Mouse (Mus musculus) limb, embryonic 10.5 days (tissue): Measurements from ENCODE around the gene Hcrtr1. TPM values are rescaled to one million over a fixed set of nuclear protein-coding genes. Genes with fewer than 3 reads are reported as not detected.

Experiments
- DNase-seq: peaks from one replicate; pipeline ENCODE4 v3.0.0-alpha.2; 2017; ENCODE audit warnings: low spot score
- H3K27ac ChIP-seq: fragments of 300-500 bp; sonication (generic); 2 replicates; pipeline ENCODE4 v1.5.1; 2016; ENCODE audit warnings: mild to moderate bottlenecking
- H3K27me3 ChIP-seq: fragments of 300-500 bp; sonication (generic); 2 replicates; pipeline ENCODE4 v1.6.1; 2016; ENCODE audit warnings: low read depth, mild to moderate bottlenecking; ENCODE audit not compliant: poor library complexity, severe bottlenecking
- H3K36me3 ChIP-seq: fragments of 300-500 bp; sonication (generic); 2 replicates; pipeline ENCODE4 v1.6.1; 2016; ENCODE audit warnings: mild to moderate bottlenecking, moderate library complexity
- H3K4me1 ChIP-seq: fragments of 300-500 bp; sonication (generic); 2 replicates; pipeline ENCODE4 v1.6.1; 2016
- H3K4me3 ChIP-seq: fragments of 300-500 bp; sonication (generic); 2 replicates; pipeline ENCODE4 v1.5.1; 2016; ENCODE audit warnings: mild to moderate bottlenecking, moderate library complexity
- H3K9me3 ChIP-seq: fragments of 300-500 bp; sonication (generic); replicated peaks from 2 replicates; pipeline ENCODE4 v1.6.1; 2016; ENCODE audit warnings: mild to moderate bottlenecking
- WGBS: fragments of 180-500 bp; shearing (Covaris S2); methylation state at CpG from one replicate; pipeline ENCODE4 v1.1.7; 2016; 5-methylcytosine and 5-hydroxymethylcytosine counted together
- polyA plus RNA-seq: library from polyadenylated mRNA; unstranded; fragments of >200 nt; fragmentation: Nextera tagmentation; extraction: Ambion mirVana; gene quantifications from 2 replicates; pipeline ENCODE4 v1.2.1, GENCODE M21; 2016

Hcrtr1 gene
- polyA plus RNA-seq = 0.18 TPM in 1 of 2 replicates, not detected in the other

GRCm38 (mm10) chr4:130139214-130139492 is at the start of gene Hcrtr1:
Gene Hcrtr1 (minus strand): TSS chr4:130139359.
- H3K4me1 ChIP-seq = peaks cover 30% of the 10 kb centered on the region
- peak within 1 kb of the TSS; percentile 52 for H3K4me3 ChIP-seq
- H3K27ac ChIP-seq = no peak within 1 kb of the TSS; the same call in none of the 2 replicates
- H3K9me3 ChIP-seq = no peaks in the 10 kb centered on the region
- H3K36me3 ChIP-seq = no peaks in the 10 kb centered on the region
- DNase-seq = no peak
- WGBS = 3% methylated on average over 15 of the region's 15 CpGs
- peaks cover 86% of the 10 kb centered on the region for H3K27me3 ChIP-seq

- no peaks in the 10 kb centered on the region for H3K36me3 ChIP-seq
- DNase-seq = peak; percentile 91
- no peak overlapping the region for H3K27ac ChIP-seq
- H3K9me3 ChIP-seq = no peaks in the 10 kb centered on the region
- peaks cover 10% of the 10 kb centered on the region; the same call in 1 of the 2 replicates for H3K4me1 ChIP-seq
- H3K27me3 ChIP-seq = peaks cover 5% of the 10 kb centered on the region; the same call in 1 of the 2 replicates
- 3% methylated on average over 13 of the region's 13 CpGs for WGBS
- peak overlapping the region; percentile 29 for H3K4me3 ChIP-seq
Observed at GRCm38 (mm10) chr4:130188806-130189297, 49.7 kb upstream of the Hcrtr1 start.

GRCm38 (mm10) chr4:130186891-130187290 is 47.7 kb upstream of the Hcrtr1 start:
- Histone ChIP-seq H3K27me3 (peaks cover 20% of the 10 kb centered on the region; the same call in 1 of the 2 replicates), H3K4me3 (no peak overlapping the region), H3K36me3 (no peaks in the 10 kb centered on the region), H3K27ac (no peak overlapping the region), H3K9me3 (no peaks in the 10 kb centered on the region), H3K4me1 (peaks cover 5% of the 10 kb centered on the region; the same call in 1 of the 2 replicates)
- WGBS = 91% methylated on average over 12 of the region's 12 CpGs
- no peak for DNase-seq

GRCm38 (mm10) chr4:130186450-130186849 is 47.3 kb upstream of the Hcrtr1 start:
- 88% methylated on average over 9 of the region's 9 CpGs for WGBS
- Histone ChIP-seq H3K4me1 (peaks cover 3% of the 10 kb centered on the region; the same call in 1 of the 2 replicates), H3K27ac (no peak overlapping the region), H3K9me3 (no peaks in the 10 kb centered on the region), H3K36me3 (no peaks in the 10 kb centered on the region), H3K27me3 (peaks cover 22% of the 10 kb centered on the region; the same call in 1 of the 2 replicates), H3K4me3 (no peak overlapping the region)
- no peak for DNase-seq

- H3K4me3 ChIP-seq = no peak overlapping the region
- no peaks in the 10 kb centered on the region for H3K36me3 ChIP-seq
- WGBS = 90% methylated on average over 5 of the region's 5 CpGs
- H3K27me3 ChIP-seq = peaks cover 22% of the 10 kb centered on the region; the same call in 1 of the 2 replicates
- H3K4me1 ChIP-seq = 0 out of 2 replicates have a peak, but pooled peaks cover 4% of the 10 kb centered on the region
- H3K9me3 ChIP-seq = no peaks in the 10 kb centered on the region
- no peak for DNase-seq
- no peak overlapping the region for H3K27ac ChIP-seq
Observed at GRCm38 (mm10) chr4:130183879-130184278, 44.7 kb upstream of the Hcrtr1 start.

- H3K27ac ChIP-seq = no peak overlapping the region
- H3K4me1 ChIP-seq = 0 out of 2 replicates have a peak, but pooled peaks cover 4% of the 10 kb centered on the region
- H3K36me3 ChIP-seq = no peaks in the 10 kb centered on the region
- H3K27me3 ChIP-seq = peaks cover 22% of the 10 kb centered on the region; the same call in 1 of the 2 replicates
- WGBS = 85% methylated on average over 13 of the region's 13 CpGs
- no peak for DNase-seq
- H3K9me3 ChIP-seq = no peaks in the 10 kb centered on the region
- no peak overlapping the region for H3K4me3 ChIP-seq
Observed at GRCm38 (mm10) chr4:130183023-130183422, 43.9 kb upstream of the Hcrtr1 start.

- Histone ChIP-seq H3K36me3 (no peaks in the 10 kb centered on the region), H3K4me1 (peaks cover 7% of the 10 kb centered on the region; the same call in 1 of the 2 replicates), H3K9me3 (no peaks in the 10 kb centered on the region), H3K4me3 (no peak overlapping the region), H3K27ac (peak overlapping the region; percentile 42; the same call in 1 of the 2 replicates), H3K27me3 (peaks cover 22% of the 10 kb centered on the region)
- DNase-seq = no peak
- WGBS = 83% methylated on average over 4 of the region's 4 CpGs
Observed at GRCm38 (mm10) chr4:130181886-130182285, 42.7 kb upstream of the Hcrtr1 start.

- 65% methylated on average over 7 of the region's 7 CpGs for WGBS
Observed at GRCm38 (mm10) chr4:130180909-130181602, 41.9 kb upstream of the Hcrtr1 start.

GRCm38 (mm10) chr4:130179876-130180275 is 40.7 kb upstream of the Hcrtr1 start:
- DNase-seq = no peak
- Histone ChIP-seq H3K27ac (no peak overlapping the region), H3K4me3 (no peak overlapping the region), H3K9me3 (no peaks in the 10 kb centered on the region), H3K27me3 (peaks cover 34% of the 10 kb centered on the region), H3K4me1 (peaks cover 25% of the 10 kb centered on the region), H3K36me3 (no peaks in the 10 kb centered on the region)
- WGBS = 91% methylated on average over 3 of the region's 3 CpGs

More at GRCm38 (mm10) chr4:130180909-130181602, 41.9 kb upstream of the Hcrtr1 start:
- Histone ChIP-seq H3K9me3 (no peaks in the 10 kb centered on the region), H3K4me3 (no peak overlapping the region), H3K36me3 (no peaks in the 10 kb centered on the region), H3K27ac (no peak overlapping the region), H3K4me1 (peaks cover 14% of the 10 kb centered on the region), H3K27me3 (peaks cover 22% of the 10 kb centered on the region)
- DNase-seq = no peak

- Histone ChIP-seq H3K27me3 (peaks cover 47% of the 10 kb centered on the region), H3K9me3 (no peaks in the 10 kb centered on the region), H3K36me3 (no peaks in the 10 kb centered on the region), H3K27ac (no peak overlapping the region), H3K4me3 (no peak overlapping the region), H3K4me1 (peaks cover 49% of the 10 kb centered on the region)
- 69% methylated on average over 7 of the region's 7 CpGs for WGBS
- DNase-seq = no peak
Observed at GRCm38 (mm10) chr4:130177536-130177935, 38.4 kb upstream of the Hcrtr1 start.

GRCm38 (mm10) chr4:130177087-130177486 is 37.9 kb upstream of the Hcrtr1 start:
- no peaks in the 10 kb centered on the region for H3K9me3 ChIP-seq
- peaks cover 43% of the 10 kb centered on the region for H3K27me3 ChIP-seq
- DNase-seq = no peak
- WGBS = 77% methylated on average over 4 of the region's 4 CpGs
- peaks cover 53% of the 10 kb centered on the region for H3K4me1 ChIP-seq
- H3K36me3 ChIP-seq = no peaks in the 10 kb centered on the region
- no peak overlapping the region for H3K27ac ChIP-seq
- no peak overlapping the region for H3K4me3 ChIP-seq

- DNase-seq = no peak
- Histone ChIP-seq H3K9me3 (no peaks in the 10 kb centered on the region), H3K4me1 (peaks cover 60% of the 10 kb centered on the region), H3K27me3 (peaks cover 39% of the 10 kb centered on the region), H3K4me3 (no peak overlapping the region), H3K36me3 (no peaks in the 10 kb centered on the region), H3K27ac (peak overlapping the region; percentile 69; the same call in 1 of the 2 replicates)
- 79% methylated on average over 5 of the region's 5 CpGs for WGBS
Observed at GRCm38 (mm10) chr4:130176156-130176720, 37.1 kb upstream of the Hcrtr1 start.

GRCm38 (mm10) chr4:130175072-130175711 is 36.0 kb upstream of the Hcrtr1 start, which contains the start of gene Tinagl1:
Gene Tinagl1 (minus strand): TSS chr4:130175122.
- Histone ChIP-seq H3K27me3 (peaks cover 39% of the 10 kb centered on the region), H3K36me3 (no peaks in the 10 kb centered on the region), H3K4me1 (peaks cover 62% of the 10 kb centered on the region), H3K27ac (peak within 1 kb of the TSS; percentile 69), H3K9me3 (no peaks in the 10 kb centered on the region), H3K4me3 (peak within 1 kb of the TSS; percentile 45)
- 3% methylated on average over 14 of the region's 14 CpGs for whole genome bisulfite sequencing
- no peak for DNase-seq
